Mouse (Mus musculus) central nervous system, embryonic 11.5 days (tissue): ENCODE data around the gene Pstk. TPM values are rescaled to one million over a fixed set of nuclear protein-coding genes. Genes with fewer than 3 reads are reported as not detected.

Experiments
- polyA plus RNA-seq: library from polyadenylated mRNA; depleted of rRNA; stranded (reverse); fragments of >200 nt; gene quantifications from 2 replicates; pipeline ENCODE4 v1.2.3, GENCODE M21; 2012; rRNA removed

Gene Pstk
- 55.8 and 72.8 TPM in 2 replicates for polyA plus RNA-seq

DNA sequence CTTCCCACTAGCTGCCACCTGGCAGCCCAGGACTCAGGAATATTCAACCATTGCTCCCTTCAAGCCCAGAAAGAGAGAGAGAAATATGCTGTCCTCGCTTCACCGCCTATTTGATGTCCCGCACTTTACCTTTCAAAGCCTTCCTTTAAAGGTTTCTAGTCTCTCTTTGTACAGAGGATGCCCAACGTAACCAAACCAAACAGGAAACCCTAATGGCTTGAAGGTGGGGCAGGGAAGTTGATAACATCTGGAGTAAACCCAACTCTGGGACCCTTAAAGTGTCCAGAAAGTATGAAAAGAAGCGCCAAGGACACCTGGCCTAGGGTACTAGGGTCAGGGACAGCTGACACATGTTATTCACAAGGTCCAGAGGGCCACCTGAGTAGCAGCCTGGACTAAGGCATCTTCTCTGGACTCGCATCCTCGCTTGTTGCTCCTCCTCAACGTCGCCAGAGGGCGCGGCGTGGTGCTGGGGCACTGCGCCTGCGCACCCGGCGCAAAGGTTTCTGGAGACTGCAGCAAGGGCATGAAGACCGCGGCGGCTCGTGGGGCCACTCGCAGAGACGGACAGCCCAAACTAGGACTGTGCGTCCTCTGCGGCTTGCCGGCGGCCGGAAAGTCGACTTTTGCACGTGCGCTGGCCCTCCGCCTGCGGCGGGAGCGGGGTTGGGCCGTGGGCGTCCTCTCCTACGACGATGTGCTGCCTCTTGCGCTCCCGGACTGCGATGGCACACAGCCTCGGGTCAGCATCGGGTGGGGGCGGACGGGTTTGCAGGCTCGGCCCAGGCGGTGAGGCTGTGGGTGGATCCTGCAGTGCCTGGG is at the start of gene Pstk:
Gene Pstk (plus strand): TSS at position 494 of the 822 bp plus-strand sequence.

DNA sequence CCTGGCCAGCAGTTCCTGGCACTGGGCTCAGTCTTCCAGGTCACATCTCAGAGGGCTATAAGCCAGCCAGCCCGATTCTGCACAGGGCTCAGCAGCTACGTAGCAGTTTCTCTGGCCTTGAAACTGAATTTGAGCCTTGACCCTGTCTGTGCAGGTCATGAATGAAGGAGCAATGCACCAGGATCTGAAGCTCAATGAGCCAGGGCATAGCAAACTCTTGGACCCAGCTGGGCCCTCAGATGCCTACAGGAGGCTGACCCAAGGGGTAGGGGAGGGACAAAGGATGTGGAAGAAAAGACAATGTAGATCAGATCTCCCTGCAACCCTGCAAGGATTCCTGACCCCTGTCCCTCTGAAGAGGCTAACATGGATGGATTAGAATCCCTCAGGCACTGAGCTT is 48.7 kb upstream of the Pstk start, which contains the start of gene Cuzd1:
Gene Cuzd1 (minus strand): TSS at position 101 of the 400 bp plus-strand sequence.

DNA sequence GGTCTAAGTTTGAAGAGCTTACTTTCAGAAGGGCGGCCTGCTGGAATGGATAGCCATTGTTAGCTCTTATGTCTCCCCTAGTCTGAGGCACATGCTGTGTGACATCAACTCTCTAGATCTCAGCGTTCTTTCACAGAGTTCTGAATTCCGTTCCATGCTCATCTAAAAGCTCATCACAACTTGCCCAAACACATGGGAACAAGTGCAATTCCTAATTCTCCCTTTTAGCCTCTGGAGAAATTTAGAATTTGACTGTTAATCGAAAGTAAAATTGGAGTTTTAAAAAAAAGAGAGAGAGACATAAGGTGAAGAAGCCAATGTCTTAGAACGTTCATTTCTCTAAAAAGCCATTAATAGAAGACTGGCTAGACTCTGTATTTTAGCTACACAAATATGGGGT is 41.5 kb upstream of the Pstk start, which contains the start of gene Fam24b:
Gene Fam24b (minus strand): TSS at position 101 of the 400 bp plus-strand sequence.

DNA sequence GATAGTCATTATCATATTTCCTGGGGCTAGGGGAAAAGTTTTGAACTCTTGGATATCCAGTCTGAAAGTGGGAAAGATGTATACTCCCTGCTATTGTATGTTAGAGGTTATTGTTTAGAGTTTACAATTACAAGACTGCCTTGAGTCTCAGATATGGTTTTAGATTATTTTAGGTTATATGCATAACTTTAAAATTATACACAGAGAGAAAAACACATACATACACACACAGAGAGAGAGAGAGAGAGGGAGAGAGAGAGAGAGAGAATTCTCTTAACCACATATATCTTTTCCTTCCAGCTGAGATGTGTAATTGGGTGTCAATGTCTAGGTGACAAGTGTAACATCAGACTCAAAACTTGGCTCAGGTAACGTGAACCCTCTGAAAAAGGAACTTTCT is 37.4 kb upstream of the Pstk start, which contains the start of gene Fam24a:
Gene Fam24a (plus strand): TSS at position 301 of the 400 bp plus-strand sequence.

DNA sequence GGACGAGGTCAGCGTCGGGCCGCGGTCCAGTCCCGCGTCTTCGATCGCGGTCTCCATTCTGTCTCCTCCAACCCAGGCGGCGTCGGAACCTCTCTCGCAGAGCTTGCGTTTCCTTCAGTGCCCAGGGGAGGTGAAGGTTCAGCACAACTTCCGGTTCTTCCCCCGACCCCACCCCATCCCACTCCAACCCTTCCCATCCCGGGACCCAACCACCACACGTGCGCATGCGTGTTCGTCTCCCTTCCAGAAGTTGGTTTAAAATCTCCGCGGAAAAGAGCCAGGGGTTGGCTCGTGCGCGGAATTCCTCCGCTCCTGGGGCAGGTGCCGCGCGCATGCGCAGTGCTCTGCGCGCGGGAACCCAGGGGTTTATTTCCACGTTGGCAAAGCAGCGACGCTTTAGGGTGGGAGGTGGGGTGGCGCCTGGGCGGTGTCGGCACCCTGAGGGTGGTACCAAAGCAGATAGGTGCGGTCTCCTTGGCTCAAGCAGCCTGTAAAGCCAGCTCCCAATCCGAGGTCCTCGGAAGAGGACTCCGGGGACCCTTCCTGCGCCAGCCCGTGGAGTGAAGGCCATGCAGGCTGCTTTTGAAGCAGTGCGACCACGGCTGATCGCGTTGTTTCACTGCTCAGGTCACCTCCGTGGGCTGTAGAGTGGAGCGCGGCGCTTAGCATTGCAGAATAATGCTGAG is 8.2 kb upstream of the Pstk start, which contains the start of gene 2310057M21Rik:
Gene 2310057M21Rik (minus strand): TSS at position 145 of the 686 bp plus-strand sequence.

DNA sequence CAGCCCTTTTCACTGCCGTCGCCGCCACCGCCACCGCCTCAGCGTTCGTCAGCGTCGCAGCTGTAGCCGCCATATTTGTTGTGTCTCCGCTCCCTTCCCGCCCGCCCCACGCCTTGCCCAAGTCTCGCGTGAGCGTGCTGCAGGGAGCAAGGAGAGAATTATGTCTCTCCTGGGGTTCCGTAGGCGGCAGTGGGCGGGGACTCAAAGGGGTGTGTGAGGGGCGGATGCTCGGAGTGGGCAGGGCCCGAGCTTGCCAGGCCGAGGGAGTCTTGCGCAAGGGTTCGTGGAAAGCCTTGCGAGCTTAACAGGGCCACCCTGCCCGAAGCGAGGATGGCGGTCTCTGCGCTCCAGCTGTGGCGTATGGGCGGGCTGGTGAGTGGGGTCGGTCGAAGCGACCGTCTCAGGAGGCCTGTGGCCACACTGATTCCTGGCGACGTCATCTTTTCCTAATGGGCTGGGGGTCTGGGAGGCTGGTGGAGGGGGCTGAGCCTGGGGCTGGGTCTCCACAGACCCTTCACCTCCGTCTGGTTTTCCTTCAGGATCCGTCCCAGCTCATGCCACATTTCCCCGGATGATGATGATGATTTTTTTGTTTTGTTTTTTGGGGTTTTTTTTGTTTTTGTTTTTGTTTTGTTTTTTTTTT is 39.6 kb downstream of the Pstk start, which contains the start of the genes Ikzf5 and Acadsb:
Gene Ikzf5 (minus strand): TSS at position 106 of the 643 bp plus-strand sequence.
Gene Acadsb (plus strand): TSS at position 186 of the 643 bp plus-strand sequence.

Other genes starting within 250 kb of the Pstk start
- not detected in 2 replicates for gene 4933402N03Rik, start 224.8 kb upstream of the Pstk start, polyA plus RNA-seq
- gene 5430419D17Rik, start 196.7 kb upstream of the Pstk start, polyA plus RNA-seq: 0.01 and 0.02 TPM in 2 replicates
- 0.05 and 0.06 TPM in 2 replicates for gene Cuzd1, start 48.8 kb upstream of the Pstk start, polyA plus RNA-seq
- 0.14 and 0.36 TPM in 2 replicates for gene Fam24b, start 41.6 kb upstream of the Pstk start, polyA plus RNA-seq
- gene Fam24a, start 37.3 kb upstream of the Pstk start, polyA plus RNA-seq: not detected in 2 replicates
- 12.4 and 16.5 TPM in 2 replicates for gene 2310057M21Rik, start 8.4 kb upstream of the Pstk start, polyA plus RNA-seq
- gene Ikzf5, start 39.4 kb downstream of the Pstk start, polyA plus RNA-seq: 21.9 and 30.7 TPM in 2 replicates
- 19.4 and 25.1 TPM in 2 replicates for gene Acadsb, start 39.5 kb downstream of the Pstk start, polyA plus RNA-seq
- gene Hmx3, start 171.7 kb downstream of the Pstk start, polyA plus RNA-seq: 0.84 and 1.4 TPM in 2 replicates
- gene Hmx2, start 177.6 kb downstream of the Pstk start, polyA plus RNA-seq: 0.38 and 1.0 TPM in 2 replicates
- gene Bub3, start 189.1 kb downstream of the Pstk start, polyA plus RNA-seq: 161 and 210 TPM in 2 replicates